Mouse (Mus musculus) megakaryocyte, embryonic 14.5 days (primary cell): ENCODE measurements around the gene Taf8.

Source experiments
- FLI1 ChIP-seq: IDR thresholded peaks from 2 replicates; pipeline ENCODE4 v1.6.1; 2012; ENCODE audit warnings: low read length, inconsistent platforms, mixed read lengths
- GATA1 ChIP-seq: IDR thresholded peaks from 3 replicates; pipeline ENCODE4 v1.6.1; 2012; ENCODE audit warnings: mixed read lengths, low read length, inconsistent platforms, borderline replicate concordance

GRCm38 (mm10) chr17:47542061-47542460, 40.0 kb upstream of the Taf8 start:
- no peak for TF ChIP-seq FLI1
- TF ChIP-seq GATA1 = no peak
